Mouse (Mus musculus) layer of hippocampus, adult 11-12 months (tissue): ENCODE results near the gene Nedd8.

Source experiments
- DNase-seq: peaks from one replicate; pipeline ENCODE4 v3.0.0; 2022; ENCODE audit warnings: low spot score

Gene Nedd8

DNA sequence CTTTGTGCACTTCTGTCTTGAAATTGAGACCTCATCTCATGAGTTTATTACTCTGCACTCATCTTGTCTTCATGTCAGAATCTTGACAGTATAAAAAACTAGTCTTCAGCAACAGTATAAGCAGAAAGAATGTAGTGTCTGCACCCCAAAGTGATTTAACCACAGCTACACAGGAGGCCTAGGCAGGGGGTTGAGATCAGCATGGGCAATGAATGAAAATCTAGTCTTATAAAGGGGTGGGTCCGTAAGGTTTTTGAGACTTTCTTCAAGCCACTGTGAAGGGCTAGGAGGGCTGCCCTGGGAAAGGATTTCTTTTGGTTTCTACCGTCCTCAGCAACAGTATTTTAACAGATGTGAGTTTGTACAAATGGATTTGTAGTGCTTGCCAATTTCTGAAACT, 11.3 kb downstream of the Nedd8 start:
- no peak for DNase-seq

- peak; percentile 78 for DNase-seq
Measured at GRCm38 (mm10) chr14:55659960-55660573, 11.9 kb downstream of the Nedd8 start, which contains the start of gene Mdp1. Gene Mdp1 (minus strand): TSS chr14:55660508.

DNA sequence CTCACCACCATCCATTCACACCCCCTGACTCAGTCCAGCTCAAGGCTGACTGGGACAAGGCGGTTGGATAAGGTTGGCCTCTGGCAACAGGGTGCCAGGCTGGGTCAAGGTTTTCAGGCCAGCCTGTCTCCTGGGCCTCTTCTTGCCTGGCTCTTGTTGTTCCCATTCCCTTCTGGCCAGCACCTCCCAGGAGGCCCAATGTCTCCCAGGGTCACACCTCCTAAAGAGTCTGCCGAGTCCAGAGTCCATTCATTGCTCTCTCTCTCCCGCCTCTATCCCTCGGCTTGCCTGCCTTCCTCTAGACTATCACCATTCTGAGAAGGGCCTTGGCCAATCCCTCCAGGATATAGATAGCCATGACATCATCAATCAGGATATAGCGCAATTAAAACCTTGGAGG, 13.9 kb downstream of the Nedd8 start:
- DNase-seq = no peak

GRCm38 (mm10) chr14:55656935-55657334, 15.0 kb downstream of the Nedd8 start:
- no peak for DNase-seq

- DNase-seq = no peak
Measured at GRCm38 (mm10) chr14:55651528-55651927, 20.4 kb downstream of the Nedd8 start.

- no peak for DNase-seq
Measured at GRCm38 (mm10) chr14:55649884-55650283, 22.0 kb downstream of the Nedd8 start, which contains the start of gene Tssk4. Gene Tssk4 (plus strand): TSS chr14:55650184.

DNA sequence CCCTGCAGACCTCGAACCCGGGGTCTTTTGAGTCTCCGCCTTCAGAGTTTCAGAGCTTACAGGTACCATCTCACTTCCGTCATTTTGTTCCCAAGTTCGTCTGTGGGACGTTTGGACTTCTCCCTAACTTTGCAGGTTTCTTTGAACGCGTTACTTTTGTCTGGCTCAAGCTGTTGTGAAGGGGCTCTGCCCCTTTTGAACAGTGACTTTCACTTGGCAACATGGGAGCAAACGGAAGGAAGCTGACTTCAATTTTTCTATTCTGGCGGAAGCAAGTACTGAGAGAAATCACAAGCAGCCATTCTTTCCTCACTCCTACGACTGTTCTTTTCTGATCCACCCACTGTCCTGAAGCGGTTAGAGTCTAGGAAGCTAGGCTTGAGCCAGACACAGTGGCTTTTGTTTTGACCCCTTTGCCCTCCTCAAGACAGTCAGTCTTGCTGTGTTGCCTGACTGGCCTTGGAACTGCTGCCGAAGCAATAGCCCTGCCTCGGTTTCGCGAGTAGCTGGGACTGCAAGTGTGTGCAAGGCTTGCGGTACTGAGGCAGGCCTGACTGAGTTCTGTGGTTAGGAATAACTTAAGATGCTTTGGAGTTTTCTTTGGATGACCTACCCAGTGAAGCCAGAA, 27.5 kb downstream of the Nedd8 start:
- DNase-seq = no peak

- peak; percentile 85 for DNase-seq
Measured at GRCm38 (mm10) chr14:55643060-55643907, 28.6 kb downstream of the Nedd8 start, which contains the start of gene Tm9sf1. Gene Tm9sf1 (minus strand): TSS chr14:55643806.

DNA sequence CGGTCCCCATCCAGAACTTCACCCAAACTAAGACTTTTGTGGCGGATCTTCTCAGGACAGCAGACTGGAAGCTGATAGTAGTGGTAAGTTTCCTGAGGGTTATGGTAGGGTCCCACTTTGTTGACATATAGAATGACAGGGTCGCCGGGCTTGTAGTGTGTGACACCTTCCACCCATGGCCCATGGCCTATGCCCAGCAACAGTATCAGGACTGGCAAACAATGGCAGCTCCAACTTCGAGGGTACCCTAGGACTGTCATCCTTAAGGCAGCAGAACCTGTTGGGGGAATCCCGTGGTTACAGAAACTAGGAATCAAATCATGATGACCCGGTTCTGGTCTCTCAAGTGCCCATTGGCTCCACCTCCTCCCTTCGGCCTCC, 29.3 kb downstream of the Nedd8 start:
- DNase-seq = no peak

DNA sequence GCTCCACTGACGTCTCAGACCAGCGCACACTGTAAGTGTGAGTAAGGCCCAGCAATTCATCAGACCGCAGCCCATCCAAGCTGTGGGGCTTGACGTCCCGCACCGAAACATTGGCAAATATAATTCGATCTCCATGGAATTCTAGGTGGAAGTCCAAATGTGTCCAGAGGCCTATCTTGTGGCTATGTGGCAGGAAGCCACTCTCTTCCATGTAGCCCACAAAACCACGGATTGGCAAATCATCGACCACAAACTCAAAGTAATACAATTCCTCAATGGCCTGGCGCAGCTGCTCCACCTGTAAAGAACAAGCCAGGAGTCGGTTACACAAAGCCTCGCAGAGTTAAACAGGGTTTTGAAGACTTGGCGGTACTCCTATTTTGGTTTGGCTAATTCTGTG, 30.6 kb downstream of the Nedd8 start:
- no peak for DNase-seq

DNA sequence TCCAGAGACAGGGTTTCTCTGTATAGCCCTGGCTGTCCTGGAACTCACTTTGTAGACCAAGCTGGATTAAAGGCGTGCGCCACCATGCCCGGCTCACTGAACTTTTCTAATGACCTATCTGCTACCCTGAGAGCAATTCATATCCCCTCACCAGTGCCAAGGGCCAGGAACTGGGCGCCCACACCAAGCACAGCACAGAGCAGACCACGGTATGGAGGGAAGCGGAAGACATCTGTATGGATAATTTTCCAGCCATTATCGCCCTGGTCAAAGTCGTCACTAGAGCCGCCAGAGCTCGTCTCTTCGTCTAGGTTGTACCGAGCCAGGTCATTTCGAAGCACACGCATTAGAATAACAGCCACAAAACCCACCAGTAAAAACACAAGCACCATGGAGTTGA, 31.1 kb downstream of the Nedd8 start:
- DNase-seq = no peak

DNA sequence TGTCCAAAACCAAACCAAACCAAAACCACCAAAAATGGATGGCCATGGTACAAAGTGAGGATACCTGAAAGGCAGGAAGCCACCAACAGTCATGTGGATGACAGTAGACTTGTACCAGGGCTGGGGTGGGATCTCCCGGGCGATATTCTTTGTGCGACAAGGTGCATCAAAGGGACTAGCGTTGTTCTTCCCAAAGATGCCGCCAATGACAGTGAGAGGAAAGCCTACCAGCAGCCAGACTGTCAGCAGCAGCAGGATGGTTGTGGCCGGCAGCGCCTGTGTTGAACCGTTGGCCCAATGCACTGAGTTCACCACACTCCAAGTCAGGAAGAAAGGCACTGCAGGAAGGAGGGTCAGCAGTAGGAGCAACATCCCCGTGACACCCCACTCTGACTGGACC, 34.1 kb downstream of the Nedd8 start, which contains the start of gene Gm49378:
Gm49378 (minus strand) TSS at position 101 of the 400 bp plus-strand sequence.
- no peak for DNase-seq

DNA sequence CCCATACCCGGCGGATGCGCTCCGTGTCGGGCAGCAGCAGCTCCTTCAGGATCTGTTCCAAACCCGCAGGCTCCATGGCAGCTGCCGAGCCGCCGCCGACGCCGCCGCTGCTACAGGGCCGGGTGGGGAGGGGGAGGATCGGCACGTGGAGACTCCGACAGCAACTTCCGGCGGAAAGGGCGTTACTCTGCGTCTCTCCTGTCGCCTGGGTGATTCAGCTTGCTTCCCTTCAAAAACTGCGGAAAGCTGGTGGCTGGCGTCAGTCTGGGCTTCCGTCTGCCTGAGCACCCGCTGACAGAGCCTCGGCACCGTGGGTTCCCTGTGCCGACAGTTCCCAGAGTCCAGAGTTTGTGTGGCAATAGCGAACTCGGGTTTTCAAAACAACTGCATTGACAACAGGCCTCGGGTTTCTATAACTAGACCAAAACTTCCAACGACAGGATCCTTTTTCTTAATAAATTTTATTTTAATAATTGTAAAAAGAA, 36.4 kb downstream of the Nedd8 start, which contains the start of gene Ipo4:
Ipo4 (minus strand) TSS at position 435 of the 485 bp plus-strand sequence.
- peak; percentile 90 for DNase-seq

- DNase-seq = no peak
Measured at GRCm38 (mm10) chr14:55634874-55635522, 36.9 kb downstream of the Nedd8 start.

- peak; percentile 66 for DNase-seq
Measured at GRCm38 (mm10) chr14:55629312-55629711, 42.6 kb downstream of the Nedd8 start.

DNA sequence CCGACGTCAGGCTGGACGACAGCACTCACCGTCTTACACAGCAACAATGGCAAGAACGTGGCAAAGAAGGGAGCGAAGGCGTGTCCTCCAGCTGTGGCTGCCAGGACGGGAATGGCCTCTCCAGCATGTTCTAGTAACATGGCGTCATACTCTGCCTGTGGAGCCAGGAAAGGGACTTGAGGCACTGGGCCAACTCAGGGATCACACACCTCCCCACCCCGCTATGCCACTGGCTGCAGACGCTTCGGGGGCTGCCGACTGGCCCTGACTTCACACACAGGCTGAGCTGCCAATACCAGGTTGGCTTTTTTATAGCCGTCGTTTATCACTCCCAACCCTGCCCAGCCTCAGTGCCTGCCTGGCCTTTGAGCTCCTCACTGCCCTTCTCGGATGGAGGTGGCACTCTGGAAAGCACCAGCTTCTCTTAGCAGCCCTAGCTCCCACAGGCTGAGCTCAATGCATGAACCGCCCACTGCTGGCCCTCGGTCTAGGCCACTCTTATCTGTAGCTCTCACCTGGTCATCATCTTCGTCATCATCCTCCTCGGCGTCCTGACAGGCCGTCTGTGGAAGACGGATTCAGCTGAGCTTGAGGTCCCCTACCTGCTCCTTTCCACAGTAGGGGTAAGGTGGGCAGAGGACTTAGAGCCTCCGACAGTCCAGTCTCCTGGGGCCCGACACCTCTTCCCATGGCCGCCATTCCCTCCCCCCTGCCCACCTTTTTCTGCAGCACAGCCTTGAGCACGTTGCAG, 43.7 kb downstream of the Nedd8 start:
- no peak for DNase-seq

DNA sequence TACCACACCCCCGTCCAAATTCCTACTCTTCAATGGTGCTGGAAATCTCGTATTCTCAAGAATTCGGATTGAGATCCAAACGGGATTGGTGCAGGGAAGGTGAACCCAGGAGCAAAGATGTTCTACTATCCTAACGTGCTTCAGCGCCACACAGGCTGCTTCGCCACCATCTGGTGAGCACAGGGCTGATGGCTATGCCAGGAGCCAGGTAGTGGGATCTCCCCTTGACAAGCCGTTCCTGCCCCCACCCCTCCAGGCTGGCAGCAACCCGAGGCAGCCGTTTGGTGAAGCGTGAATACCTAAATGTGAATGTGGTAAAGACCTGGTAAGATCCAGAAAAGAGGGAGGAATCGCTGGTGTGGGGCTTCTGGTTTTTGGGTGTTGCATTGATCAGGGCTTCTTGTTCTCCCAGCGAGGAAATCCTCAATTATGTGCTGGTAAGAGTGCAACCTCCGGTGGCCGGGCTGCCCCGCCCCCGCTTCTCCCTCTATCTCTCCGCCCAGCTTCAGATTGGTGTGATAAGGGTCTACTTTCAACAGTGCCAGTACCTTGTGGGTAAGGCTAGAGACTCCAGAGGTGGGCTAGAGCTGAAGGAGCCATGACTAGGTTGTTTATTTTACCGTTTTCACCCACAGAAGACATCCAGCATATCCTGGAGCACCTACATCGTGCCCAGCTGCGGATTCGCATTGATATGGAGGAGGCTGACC, 53.3 kb downstream of the Nedd8 start:
- no peak for DNase-seq

DNA sequence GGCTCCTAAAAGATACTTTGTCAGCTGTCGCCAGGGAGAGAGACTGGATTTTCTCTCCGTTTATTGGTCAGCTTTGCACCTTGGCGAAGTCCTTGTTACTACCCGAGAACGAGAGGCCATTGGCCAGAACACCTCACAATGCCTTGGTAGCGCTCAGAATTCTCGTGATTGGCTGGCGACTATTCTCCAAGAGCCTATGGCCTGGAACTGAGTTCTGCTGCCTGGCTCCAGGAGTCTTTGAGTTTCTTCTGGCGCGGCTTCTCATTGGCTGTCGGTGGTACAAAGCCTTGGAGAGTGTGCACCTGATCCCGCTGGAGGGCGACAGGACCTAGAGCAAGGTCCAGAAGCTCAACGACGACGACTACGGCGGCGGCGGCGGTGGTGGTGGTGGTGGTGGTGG, 54.1 kb downstream of the Nedd8 start, which contains the start of gene Rec8:
Rec8 (plus strand) TSS at position 216 of the 400 bp plus-strand sequence.
- no peak for DNase-seq

- DNase-seq = no peak
Measured at GRCm38 (mm10) chr14:55616844-55617243, 55.1 kb downstream of the Nedd8 start.

DNA sequence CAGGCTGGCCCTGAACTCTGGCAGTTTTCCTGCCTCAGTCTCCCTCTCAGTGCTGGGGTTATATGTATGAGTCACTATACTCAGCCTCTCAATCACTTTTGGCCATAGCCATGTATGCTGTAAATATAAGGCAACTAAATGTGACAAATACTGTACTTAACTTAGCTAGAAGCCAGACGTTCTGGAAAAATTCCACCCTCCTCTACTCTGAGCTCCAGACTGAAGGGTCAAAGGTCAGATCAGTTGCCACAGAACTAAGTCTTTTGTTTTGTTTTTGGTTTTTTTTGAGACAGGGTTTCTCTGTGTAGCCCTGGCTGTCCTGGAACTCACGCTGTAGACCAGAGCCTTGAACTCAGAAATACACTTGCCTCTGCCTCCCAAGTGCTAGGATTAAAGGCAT, 56.0 kb downstream of the Nedd8 start:
- no peak for DNase-seq
